Mouse (Mus musculus) cerebellum, adult 8-10 months (tissue): ENCODE measurements around the gene Hapln4.

Experiments
- DNase-seq: peaks from one replicate; pipeline ENCODE4 v3.0.0; 2022

Hapln4 gene

DNA sequence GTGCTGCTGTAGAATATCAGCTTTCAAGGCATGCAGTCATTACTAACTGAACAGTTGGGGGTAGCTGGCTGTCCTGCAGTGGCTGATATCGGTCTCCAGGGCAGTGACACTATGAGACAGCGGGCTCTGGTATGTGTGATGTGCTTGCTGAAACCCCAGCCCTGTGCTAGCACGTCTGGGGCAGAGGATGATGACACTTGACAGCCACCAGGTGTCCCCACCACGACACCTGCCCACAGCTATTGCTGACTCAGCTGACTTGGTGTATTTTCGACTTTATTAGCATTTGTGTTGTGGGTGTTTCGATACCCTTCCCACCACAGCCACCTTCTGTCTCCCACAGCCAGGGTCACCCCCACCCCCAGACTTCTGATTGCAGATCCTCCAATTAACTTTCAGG, 21.2 kb downstream of the Hapln4 start:
- DNase-seq, result peak; percentile 45

DNA sequence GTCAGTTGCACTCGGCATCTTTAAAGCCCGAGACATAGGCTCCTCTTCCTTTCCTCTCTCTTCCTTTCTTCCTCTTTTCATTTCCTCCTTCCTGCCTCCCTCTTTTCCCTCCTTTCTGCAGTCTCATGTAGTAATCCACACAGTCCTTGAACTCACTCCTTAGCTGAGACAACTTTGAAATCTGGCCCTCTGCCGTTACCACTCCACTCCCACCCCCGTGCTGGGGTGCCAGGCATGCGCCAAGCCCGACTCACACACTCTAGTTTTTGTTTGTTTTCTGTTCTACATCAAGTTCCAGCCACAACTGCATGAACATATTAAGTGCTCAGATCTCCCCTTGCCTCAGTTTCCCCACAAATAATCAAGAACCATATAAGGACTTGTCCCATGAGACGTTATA, 21.7 kb downstream of the Hapln4 start:
- DNase-seq, result no peak

DNA sequence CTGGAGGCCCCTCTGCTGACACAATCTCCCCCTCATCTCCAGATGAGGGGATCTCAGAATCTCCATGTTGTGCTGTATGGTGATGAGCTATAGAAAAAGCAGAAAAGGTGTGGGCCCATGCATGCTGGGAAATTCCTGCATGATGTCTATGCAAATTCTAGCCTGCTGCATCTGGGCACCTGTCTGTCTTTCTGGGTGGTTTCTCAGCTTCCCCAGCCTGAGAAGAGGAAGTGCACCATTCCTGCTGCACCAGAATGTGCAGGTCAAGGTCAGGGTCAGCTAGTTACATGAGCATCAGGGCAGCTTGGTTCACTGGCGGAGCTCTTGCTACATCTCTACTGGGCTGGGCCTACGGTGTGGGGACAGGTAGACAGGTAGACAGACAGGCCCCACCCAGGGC, 27.2 kb downstream of the Hapln4 start:
- no peak for DNase-seq

DNA sequence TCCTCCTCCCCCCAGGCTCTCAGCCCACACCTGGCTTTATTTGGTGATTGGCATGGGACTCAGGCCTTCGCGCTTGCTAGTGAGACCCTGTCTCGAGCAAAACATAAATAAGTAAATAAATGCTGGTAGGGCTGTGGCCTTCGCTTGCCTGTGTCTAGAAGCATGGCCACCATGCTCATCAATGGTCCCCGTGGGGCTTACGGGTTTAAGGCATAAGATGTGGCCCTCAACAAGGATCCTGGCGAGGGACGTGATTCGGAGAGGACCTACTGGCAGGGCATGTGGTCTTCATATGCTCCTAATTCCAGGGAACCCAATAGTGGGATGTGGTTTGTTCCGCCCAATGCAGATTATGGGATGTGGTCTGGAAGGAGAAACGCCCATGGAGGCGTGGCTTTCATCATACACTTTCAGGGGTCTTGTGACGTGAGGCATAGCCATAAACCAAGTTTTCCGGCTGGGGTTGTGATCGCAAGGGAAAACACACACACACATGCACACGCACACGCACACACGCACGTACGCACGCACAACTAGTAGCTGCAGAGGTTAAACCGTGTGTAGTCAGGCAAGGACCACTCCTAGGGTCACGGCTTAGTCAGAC, 28.0 kb downstream of the Hapln4 start:
- no peak for DNase-seq

DNA sequence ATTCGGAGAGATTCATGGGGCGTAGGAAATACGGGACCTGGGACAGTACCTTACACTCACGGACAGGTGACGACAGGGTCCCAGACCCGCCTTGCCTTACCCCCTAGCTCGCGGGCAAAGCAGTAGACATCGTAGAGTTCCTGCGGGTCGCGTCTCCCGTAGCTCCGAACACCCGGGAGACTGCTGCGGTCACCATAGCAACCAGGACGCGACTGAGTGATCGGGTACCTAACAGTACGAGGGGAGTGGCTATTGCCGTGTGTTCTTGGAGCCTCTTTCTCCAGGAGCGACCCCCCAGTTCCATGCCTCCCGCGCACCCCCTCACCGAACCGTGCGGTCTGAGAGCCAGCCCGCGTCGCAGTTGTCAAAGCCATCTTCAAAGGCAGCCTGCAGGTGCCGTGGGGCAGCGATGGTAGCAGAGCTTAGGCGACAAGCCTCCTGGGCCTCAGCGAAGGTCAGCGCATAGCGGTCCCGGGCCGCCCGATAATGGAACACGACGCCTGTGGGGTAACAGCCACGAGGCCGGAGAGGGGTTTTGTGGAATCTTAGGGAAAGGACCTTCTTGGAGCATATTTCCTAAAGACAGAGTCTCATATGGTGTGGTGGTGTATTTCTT, 29.3 kb downstream of the Hapln4 start:
- no peak for DNase-seq

DNA sequence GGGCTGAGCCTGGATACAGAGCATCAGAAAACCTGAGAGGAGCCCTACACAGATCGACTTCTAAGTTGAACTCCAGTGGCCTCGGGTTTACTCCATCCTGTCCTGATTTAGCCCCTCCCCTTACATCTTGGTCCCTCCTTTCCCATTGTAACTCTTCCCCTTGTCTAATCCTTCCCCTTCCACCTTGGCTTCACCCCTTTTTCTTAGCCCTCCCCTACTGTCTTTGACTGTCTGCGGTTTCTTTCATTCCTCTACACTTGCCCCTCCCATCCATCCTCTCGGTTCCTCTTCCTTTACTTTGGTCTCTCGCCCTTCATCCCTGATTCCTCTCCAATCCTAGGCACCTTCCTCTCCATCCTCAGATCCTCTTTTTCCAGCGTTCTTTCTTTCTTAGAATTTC, 31.2 kb downstream of the Hapln4 start:
- no peak for DNase-seq

DNA sequence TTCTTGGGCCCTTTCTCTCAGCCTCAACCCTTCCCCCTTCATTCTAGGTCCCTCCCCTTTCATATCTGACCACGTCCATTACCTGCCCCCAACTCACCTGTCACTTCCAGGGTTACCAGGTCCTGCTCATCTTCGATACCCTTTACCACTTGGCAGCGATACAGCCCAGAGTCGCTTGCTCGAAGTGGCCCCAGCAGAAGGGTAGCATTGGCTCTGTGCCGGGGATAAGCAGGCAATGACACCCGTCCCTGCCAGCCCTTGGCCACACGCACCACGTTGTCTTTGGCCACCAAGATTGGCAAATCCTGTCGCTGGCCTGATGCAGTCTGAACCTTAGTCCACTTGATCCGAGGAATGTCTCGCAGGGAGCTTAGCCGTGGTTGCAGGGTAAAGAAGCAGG, 31.6 kb downstream of the Hapln4 start:
- DNase-seq, result no peak

DNA sequence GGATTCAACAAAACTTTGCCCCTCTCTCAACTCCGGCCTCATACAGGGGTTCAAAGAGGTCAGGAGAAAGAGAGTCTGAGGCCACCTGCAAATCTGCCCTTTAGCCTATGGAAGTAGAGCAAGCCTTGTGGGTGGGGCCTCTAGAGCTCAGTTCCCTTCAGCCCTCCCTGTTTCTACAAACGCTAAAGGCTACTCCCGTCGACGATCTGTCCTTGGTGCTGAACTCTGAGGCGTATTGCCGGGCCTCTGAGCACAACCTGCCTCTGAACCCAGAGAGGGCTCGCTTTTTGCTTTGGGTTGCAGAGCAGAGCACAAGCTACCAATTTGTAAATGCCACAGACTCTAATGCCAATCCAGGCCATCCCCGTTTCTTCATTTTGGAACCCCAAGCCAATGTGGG, 34.4 kb downstream of the Hapln4 start:
- DNase-seq, result no peak

DNA sequence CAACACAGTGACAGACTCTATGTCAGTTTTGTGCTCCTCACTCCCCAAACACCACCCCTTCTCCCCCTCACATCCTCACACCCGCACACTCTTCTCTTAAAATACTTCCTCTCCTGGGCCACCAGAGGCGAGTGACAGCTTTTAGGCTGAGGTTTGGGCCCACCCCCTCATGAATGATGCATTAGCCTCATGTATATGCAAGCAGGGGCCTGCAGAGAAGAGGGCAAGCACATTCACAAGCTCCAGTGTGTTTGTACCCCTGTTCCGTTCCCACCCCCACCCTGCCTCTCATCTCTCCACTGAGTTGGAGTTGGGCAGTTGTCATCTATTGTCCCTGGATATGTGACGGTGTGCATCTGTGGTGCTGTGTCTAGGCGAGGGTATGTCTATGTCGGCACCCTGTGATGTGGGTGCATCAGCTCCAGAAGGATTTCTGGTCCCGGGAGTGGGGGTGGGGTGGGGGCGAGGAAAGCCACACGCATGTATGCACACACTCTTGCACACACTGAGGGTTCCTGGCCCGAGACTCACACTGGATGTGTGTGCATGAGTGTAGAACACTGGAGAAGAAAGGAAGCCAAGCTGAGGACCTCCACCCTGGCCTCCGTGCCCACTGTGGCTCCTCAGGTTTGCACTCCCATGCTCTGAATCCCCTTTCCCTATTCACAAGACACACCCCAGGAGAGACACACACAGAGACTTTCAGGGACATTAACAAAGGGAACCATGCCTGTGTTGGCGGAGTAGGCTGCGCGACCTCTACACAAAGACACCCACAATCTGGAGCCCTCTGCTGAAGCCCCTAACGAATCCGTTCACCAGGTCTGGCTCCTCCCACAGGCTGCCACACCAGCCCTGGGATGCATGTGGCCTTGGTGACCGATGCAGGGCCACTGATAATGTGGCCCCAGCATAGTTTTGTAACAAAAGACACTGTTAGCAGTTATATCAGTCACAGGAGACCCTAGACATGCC, 35.8 kb downstream of the Hapln4 start:
- DNase-seq, result no peak

DNA sequence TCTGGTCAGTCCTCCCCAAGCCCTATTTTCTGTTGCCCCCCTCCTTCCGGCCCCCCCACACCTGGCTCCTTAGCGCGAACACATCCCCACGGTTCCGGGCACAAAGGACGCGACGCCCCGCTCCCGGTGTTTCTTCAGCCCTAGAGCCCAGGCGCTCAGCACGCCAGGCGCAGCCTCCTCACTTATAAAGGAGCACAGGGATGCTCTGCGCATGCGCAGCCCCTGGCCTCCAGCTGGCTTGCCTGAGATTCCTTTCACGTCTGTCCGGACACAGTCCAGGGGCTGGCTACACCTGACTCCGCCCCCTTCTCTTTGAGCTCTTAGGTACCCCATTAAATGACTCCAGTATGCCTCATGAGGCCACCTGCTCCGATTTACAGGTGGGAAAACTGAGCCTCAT, 37.4 kb downstream of the Hapln4 start, which contains the start of gene Ncan:
Ncan (minus strand) TSS at position 207 of the 400 bp plus-strand sequence.
- peak; percentile 86 for DNase-seq

DNA sequence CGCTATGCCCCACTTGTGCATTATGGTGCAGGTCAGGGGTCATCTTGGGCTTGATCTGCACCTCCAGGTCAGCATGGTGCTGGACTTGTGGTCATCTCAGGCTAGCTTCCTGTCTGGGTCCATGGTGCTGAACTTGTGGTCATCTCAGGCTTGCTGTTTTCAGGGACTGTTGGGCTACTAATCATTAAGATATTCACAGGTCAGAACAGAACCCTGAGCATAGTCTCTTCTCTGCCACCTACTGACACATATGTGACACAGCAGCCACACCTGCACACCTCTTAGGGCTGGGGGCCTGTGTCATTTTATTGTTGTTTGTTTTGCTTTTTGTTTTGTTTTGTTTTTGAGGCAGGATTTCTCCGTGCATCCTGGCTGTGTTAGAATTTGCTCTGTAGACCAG, 39.6 kb downstream of the Hapln4 start:
- no peak for DNase-seq

DNA sequence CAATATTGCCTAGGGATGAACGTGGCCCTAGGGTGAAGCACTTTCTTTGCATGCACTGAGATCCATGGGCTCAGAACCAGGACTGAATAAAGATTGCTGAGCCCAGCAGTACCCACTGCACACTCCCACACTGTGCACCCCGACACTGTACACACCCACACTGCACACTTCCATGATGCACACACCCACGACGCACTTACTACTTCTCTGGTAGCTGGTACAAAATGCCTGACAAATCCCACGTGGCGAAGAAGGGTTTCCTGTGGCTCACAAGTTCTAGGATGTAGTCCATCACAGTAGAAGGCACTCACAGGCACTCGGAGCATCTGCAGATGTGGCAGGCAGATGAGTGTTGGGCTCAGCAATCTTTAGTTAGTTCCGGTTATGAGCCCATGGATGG, 41.7 kb downstream of the Hapln4 start:
- DNase-seq, result no peak

DNA sequence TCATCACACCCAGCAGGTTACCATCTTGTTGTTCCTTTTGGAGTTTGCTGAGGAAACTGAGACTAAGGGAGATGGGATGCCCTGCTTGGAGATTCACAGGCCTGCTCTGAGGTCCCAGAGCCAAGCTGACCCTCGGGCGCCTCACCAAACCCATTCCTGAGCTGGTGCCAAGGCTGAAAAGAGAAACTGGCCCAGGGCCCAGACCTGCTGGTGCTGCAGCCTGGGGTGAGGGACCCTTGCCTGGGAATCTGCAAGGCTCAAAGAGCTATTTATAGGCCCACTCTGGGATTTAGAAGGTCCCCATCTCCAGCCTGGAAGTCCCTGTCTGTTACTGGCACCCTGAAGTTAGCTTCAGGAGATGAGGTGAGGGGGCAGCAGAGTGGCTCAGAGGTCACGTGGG, 45.2 kb downstream of the Hapln4 start:
- no peak for DNase-seq

DNA sequence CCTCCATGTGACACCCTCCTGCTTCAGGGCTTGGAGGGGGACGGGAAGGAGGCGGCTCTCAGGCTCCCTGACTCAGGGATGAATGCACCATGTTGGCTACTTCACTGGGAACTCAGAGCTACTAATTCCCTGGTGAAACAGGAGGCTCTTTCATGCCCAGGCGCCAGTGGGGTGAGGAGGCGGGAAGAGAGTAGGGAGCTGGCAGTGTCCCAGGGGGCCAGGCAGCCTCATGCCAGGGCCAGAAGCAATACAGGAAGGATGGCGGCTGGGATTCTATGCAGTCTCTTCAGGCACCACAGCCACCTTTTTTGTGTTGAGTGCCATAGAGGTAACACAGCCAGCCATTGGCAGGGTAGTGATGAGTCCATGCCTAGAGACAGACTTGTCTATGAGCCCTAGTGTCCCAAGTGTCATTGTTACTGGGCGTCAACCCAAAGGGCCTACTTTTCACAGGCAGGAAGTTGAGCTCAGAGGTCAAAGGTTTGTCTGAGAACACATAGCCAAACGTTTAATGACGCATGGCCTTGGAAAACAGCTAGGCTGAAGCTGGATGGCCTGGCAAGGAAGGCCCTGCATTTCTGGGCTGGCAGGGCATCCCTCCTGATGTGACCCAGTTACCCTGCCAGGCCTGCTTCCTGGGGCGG, 46.2 kb downstream of the Hapln4 start:
- peak; percentile 44 for DNase-seq

DNA sequence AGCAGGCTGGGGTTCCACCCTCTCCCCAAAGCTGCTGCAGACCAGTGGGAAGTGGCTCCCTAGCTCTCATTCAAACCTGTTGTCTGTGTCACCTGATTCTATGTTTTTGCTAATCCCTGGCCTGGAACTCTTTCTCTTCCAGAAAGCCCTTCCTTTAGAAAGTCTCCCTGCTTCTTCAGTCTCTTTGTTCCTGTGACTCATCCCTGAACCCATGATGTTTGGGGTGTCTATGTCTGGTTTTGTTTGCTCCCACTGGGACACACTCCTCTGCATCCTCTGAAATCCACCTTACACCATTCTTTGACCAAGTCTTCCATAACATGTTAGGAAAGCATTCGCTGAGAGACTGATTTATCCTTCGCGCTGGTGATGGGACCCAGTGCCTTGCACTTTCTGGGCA, 46.8 kb downstream of the Hapln4 start:
- DNase-seq, result no peak

DNA sequence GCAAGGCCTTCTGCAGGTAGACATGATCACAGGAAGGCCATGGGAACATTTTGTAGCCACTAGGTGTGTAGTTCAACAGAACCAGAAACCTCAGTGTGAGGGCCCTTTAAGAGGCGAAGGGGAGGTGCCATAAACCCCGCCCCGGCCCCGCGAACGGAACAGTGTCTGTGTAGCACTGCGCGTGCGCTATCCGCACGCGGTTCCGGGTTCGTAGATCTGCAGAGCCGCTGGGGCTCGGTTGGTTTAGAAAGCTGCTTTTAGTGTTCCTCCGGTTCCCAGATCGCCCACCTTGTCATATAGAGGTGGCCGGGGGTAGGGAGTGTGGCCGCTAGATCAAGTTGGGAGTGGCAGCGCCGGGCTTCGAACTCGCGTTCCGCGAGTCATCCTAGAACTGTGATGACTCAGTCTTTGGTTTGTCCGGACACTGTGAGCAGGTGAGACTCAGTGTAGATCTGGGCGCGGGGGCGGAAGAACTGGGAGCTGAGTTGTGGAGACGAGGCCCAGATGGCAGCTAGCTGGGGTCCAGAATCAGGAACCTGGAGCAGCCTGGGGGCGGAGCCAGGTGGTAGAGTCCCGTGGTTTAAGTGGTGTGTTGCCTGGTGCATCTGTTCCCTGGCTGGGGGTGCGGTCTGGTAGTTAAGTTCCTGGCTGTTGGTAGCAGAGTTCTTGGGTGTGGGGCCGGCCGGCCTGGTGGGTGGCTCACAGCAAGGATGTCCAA, 48.1 kb downstream of the Hapln4 start, which contains the start of gene Nr2c2ap:
Nr2c2ap (plus strand) TSS at position 168 of the 718 bp plus-strand sequence.
- DNase-seq, result peak; percentile 79

DNA sequence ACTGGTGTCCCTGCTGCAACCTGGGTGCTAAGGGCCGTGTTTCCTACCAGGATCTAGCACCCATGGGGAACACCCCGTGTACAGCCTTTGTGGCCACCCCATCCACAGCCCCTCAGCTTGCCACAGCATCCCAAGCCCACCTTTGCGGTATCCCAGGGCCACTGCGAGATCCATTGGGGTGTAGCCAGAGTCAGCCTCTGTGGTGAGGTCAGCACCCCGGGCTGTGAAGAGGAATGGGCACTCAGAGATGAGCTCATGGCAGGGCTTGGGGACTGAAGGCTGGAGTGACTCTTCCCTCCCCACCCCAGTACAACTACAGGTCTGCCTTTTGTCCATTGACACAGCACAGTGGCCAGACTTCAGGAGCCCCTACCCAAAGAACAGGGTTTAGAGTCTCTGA, 50.8 kb downstream of the Hapln4 start:
- DNase-seq, result no peak

DNA sequence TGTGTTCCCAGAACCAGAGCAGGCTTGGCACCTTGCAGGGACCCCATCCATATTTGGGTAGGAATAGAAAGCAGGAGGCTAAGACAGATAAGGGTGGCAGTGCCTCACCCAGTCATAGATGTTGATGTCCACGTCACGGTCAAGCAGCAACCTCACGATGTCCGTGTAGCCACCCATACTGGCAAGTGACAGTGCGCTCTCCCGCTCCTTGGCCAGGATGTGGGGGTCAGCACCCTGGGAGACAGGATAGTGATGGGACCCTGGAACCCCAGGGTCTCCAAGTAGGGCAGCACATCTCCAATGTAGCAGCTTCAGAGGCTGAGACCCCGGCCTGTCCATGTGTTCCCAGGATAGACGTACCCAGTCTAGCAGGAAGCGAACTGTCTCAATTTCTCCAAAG, 51.7 kb downstream of the Hapln4 start:
- DNase-seq, result no peak

DNA sequence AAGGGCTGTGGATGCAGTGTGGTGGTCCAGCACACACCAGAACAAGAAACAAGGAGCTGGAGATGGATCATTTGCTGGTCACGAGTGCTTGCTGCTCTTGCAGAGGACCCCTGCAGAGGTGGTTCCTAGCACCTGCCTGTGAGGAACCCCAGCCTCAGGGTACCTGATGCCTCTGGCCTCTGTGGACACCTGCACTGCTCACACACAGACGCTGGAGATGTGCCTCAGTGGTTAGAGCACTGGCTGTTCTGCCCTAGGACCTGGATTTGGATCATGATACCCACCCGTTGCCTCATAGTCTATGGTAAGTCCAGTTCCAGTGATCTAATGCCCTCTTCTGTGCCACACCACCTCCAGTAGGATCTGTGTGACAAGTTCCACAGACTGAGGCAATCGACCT, 53.3 kb downstream of the Hapln4 start:
- no peak for DNase-seq

DNA sequence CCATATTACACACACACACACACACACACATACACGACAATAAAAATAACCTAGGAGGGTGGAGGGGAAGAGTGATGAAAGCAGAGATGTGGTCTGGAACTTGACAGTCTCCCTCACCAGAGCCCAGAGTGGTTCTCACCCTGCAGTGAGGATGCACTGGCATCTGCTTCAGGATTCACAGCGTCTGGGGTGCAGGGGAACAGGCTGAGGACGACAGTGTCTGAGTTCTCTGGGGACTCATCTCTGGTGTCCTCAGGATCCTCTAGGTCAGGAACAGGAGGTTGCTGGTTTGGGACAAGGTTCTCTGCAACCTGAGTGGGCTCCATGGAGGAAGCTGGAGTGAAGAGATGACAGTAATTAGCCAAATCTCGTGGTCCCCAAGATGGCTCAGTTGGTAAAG, 54.6 kb downstream of the Hapln4 start:
- no peak for DNase-seq

DNA sequence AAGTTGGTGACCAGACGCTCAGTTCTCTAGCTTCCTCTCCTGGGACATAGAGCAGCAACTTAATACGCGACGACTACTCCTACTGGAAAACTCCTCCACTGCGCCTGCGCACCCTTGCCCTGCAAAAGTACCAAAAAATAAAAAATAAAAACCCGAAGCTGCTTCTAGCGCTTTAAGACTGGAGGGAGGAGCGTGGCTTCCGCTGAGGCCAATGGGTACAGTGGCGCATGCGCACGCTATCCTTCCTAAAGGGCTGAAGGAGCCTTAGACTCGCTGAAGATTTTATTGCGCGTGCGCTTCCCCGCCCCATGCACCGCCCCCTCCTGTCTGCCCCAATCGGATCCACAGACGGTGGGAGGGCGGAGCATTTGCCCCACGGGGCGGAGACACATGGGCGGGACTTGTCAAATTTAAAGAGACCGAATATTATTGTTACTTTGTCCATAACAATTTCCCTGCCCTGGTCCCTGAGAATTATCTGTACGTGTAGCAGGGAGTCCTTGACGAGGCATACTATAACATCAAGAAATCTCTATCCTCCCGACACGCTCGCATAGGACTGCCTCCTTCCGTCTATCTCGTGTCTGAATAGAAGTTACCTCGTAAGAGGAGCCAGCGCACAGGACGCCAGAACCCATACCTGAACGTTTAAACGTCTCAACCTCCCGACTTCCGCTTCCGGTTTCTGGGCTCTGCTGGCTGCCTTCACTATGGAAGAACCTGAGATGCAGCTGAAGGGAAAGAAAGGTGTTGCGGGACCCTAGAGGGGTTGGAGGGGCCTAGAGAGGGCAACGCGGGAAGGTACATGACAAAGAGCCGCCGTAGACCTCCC, 56.0 kb downstream of the Hapln4 start, which contains the start of the genes Rfxank, Borcs8 and Mef2b:
Rfxank (minus strand) TSS at position 129 of the 832 bp plus-strand sequence.
Borcs8 (plus strand) TSS at position 474 of the 832 bp plus-strand sequence.
Mef2b (plus strand) TSS at position 686 of the 832 bp plus-strand sequence.
- peak; percentile 99 for DNase-seq
